Mouse (Mus musculus): ENCODE data around the gene Gcnt1.
A peak's percentile ranks its signal among the peaks of the same experiment; 100 is the strongest.

Gcnt1 gene

DNA sequence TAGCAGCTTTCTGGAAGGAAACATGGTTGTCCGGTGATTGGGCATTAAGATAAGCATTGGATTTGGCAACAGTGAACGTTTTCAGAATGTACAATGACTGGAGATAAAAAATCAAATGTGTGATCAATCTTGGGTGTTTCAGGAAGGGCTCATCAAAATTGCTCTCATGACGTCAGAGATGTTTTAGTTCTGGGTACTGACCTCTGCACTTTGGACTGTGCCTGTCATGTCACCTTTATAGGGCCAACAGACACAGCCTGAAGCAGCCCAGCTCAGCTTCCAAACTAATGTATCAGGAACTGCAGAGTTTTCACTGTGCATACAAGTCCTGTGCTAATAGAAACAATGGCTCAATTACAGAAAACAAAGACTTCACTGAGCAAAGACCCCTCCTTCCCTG is 89.3 kb downstream of the Gcnt1 start:
- DNase-seq (ENCODE audit: low read depth, low spot score) = no peak
- H3K36me3 ChIP-seq (ENCODE audit: control insufficient read depth, insufficient read depth, low read length, poor library complexity, severe bottlenecking) = no peaks in the 10 kb centered on the region
- no peaks in the 10 kb centered on the region for H3K27me3 ChIP-seq (ENCODE audit: control insufficient read depth, insufficient read depth, low read length, poor library complexity, severe bottlenecking)

DNA sequence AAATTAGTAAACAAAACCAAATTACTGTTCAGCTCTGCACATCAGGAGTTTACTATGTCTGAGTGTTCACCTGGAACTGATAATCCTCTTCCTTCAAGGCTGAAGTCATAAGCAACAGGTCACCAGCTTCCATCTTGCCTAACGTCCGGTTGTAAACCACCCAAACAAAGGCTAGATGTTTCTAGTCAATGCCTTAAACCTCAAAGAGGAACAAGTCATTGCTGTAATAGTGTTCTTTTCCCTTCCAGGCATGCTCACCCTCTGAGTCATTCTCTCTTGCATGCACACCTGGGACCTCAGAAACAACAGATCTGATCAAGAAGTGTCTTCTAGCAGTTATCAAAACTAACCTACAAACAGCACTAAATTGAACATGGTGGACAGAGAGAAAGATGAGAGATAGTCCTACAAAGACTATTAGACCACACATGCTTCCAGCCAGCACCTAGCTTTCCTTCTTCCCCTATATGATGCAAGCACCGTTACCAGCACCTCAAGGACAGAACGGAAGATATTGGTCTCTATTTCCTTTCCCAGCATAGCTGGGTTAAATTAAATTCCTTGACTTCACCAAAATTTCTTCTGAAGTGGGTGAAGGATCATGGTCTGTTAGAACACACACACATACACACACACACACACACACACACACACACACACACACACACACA is 94.1 kb downstream of the Gcnt1 start:
- H3K27me3 ChIP-seq (ENCODE audit: control insufficient read depth, insufficient read depth, low read length, poor library complexity, severe bottlenecking) = no peaks in the 10 kb centered on the region
- DNase-seq (ENCODE audit: low read depth, low spot score) = peak; percentile 43
- no peaks in the 10 kb centered on the region for H3K36me3 ChIP-seq (ENCODE audit: control insufficient read depth, insufficient read depth, low read length, poor library complexity, severe bottlenecking)

Measured in splenic B cell, adult 2 months (primary cell).